Mouse (Mus musculus) kidney, adult 8-10 months (tissue): ENCODE measurements at regions not wholly inside any gene's neighbourhood (a gene's known extent, or its start where the extent isn't known, plus 50 kb on each side); places are given as distances from the start of the nearest gene placed in this dataset.

ENCODE experiments used
- DNase-seq, 2 experiments: peaks; one replicate each; pipeline ENCODE4 v3.0.0; 2022

DNA sequence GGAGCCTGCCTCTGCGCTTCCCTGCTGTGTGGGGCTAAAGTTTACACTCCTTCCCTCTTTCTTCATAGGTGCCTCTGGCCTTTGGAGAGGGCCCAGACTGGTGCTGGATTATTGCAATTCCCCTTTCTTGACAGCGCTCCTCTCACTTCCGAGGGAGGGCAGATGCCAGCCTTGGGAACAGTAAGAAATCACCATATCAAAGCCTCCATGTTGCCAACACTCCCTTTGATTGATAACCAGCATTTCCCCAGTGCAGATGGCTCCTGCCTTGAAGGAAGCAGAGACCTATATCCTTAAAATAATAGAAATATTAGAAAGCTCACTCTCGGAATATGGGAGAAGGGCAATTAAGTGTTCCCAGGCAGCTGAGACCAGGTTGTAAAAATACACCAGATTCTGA lies 63.1 kb upstream of the Cep295 start:
- DNase-seq: no peak

DNA sequence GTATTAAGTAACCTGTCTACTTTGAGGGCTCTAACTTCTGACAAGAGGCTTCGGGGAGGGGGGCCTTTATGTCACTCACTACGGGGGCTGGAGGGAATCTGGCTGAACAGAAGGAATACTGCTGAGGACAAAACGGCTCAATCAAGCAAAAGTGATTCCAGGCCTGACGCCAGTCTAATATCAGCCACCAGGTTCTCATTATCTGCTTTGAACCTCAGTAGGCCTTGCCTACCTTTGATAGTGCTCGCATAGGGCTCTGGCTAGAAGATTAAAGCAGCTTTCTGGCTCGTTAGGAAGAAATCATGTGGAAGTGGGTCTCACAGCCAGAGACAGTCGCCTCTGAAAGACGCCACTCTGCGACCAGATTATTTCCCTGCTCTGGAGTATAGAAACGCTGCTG lies 64.3 kb upstream of the Cep295 start:
- DNase-seq: no peak

DNA sequence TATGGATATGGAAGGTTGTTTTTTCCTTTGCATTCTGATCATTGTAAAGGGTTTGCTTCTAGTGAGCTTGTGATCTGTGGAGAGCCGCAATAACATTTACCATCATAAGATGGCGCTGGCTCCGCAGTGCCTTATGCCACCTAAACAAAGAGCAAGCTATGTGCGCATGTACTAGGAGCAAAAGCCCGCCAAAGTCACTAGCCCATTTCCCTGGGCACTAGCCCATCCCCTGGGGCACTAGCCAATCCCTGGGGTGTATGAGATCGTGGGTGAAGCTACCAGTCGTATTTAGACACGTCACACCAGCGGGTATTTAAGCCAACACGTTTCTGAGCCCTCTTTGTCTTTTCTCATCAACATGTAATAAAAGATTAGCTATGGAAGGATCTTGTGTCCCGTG lies 59.0 kb upstream of the Smco4 start:
- peak in 1 of 2 experiments; percentile 17 for DNase-seq

- DNase-seq: peak; percentile 52 to 55
These were observed 53.8 kb upstream of the Smco4 start for GRCm38 (mm10) chr9:15439319-15439980.

GRCm38 (mm10) chr9:15442131-15442530 lies 51.1 kb upstream of the Smco4 start:
- DNase-seq: peak; percentile 28 to 41
